Mouse (Mus musculus) regulatory T cell (primary cell): Measurements from ENCODE around the gene Runx2.

Experiments used
- in situ Hi-C: fragments of 300-600 bp; cut with MboI, MseI; formaldehyde crosslinking; loops from one replicate; pipeline ENCODE4 v1.15.1; 2025; ENCODE audit warnings: high pct_unique_total_duplicates

Runx2 gene

GRCm38 (mm10) chr17:44623707-44624106 is 190.9 kb downstream of the Runx2 start:
- in situ Hi-C loops = no loop called here

GRCm38 (mm10) chr17:44623271-44623670 is 191.3 kb downstream of the Runx2 start:
- in situ Hi-C loops = no loop called here

GRCm38 (mm10) chr17:44620456-44620855 is 194.1 kb downstream of the Runx2 start:
- in situ Hi-C loops = no loop called here

- in situ Hi-C loops = no loop called here
These were observed 195.9 kb downstream of the Runx2 start for GRCm38 (mm10) chr17:44618691-44619090.

- in situ Hi-C loops = no loop called here
These were observed 196.4 kb downstream of the Runx2 start for GRCm38 (mm10) chr17:44618175-44618574.

- in situ Hi-C loops = no loop called here
These were observed 196.9 kb downstream of the Runx2 start for GRCm38 (mm10) chr17:44617741-44618140.

- in situ Hi-C loops = no loop called here
These were observed 200.6 kb downstream of the Runx2 start for GRCm38 (mm10) chr17:44613716-44614715.

- in situ Hi-C loops = no loop called here
These were observed 202.0 kb downstream of the Runx2 start for GRCm38 (mm10) chr17:44612641-44613040.

- in situ Hi-C loops = no loop called here
These were observed 202.6 kb downstream of the Runx2 start for GRCm38 (mm10) chr17:44612002-44612401.

- in situ Hi-C loops = no loop called here
These were observed 203.1 kb downstream of the Runx2 start for GRCm38 (mm10) chr17:44611543-44611942.

GRCm38 (mm10) chr17:44610828-44611227 is 203.8 kb downstream of the Runx2 start:
- in situ Hi-C loops = no loop called here

GRCm38 (mm10) chr17:44609897-44610641 is 204.5 kb downstream of the Runx2 start:
- in situ Hi-C loops = no loop called here

GRCm38 (mm10) chr17:44609356-44609755 is 205.2 kb downstream of the Runx2 start:
- in situ Hi-C loops = no loop called here

- in situ Hi-C loops = no loop called here
These were observed 205.7 kb downstream of the Runx2 start for GRCm38 (mm10) chr17:44608907-44609306.

GRCm38 (mm10) chr17:44607383-44607782 is 207.2 kb downstream of the Runx2 start:
- in situ Hi-C loops = no loop called here

GRCm38 (mm10) chr17:44606245-44606644 is 208.4 kb downstream of the Runx2 start:
- in situ Hi-C loops = no loop called here

GRCm38 (mm10) chr17:44605749-44606148 is 208.8 kb downstream of the Runx2 start:
- in situ Hi-C loops = no loop called here

GRCm38 (mm10) chr17:44603170-44603569 is 211.4 kb downstream of the Runx2 start:
- in situ Hi-C loops = no loop called here

- in situ Hi-C loops = no loop called here
These were observed 213.1 kb downstream of the Runx2 start for GRCm38 (mm10) chr17:44601317-44602021.

GRCm38 (mm10) chr17:44599856-44600255 is 214.7 kb downstream of the Runx2 start:
- in situ Hi-C loops = no loop called here

GRCm38 (mm10) chr17:44599132-44599531 is 215.5 kb downstream of the Runx2 start:
- in situ Hi-C loops = no loop called here
